Mouse (Mus musculus): ENCODE results near the gene Pax7. TPM values are rescaled to one million over a fixed set of nuclear protein-coding genes. Genes with fewer than 3 reads are reported as not detected.

Pax7 gene
- total and polyA plus RNA-seq, 2 experiments = not detected

GRCm38 (mm10) chr4:139746177-139746576 is 87.2 kb downstream of the Pax7 start:
- no peak overlapping the region for H3K4me3 ChIP-seq (ENCODE audit: insufficient read depth, low read depth, low read length)
- no peaks in the 10 kb centered on the region for H3K79me2 ChIP-seq (ENCODE audit: control insufficient read depth, insufficient read depth, low read length)
- no peak for DNase-seq (ENCODE audit: extremely low read depth, low read depth, low spot score)
- no peaks in the 10 kb centered on the region for H3K4me1 ChIP-seq (ENCODE audit: control insufficient read depth, insufficient read depth, low read length)
- H3K27ac ChIP-seq (replicated peaks; ENCODE audit: insufficient read depth, low read depth, low read length) = no peak overlapping the region
- H3K36me3 ChIP-seq (ENCODE audit: control insufficient read depth, insufficient read depth, low read length) = no peaks in the 10 kb centered on the region
- no peak overlapping the region for H3K9ac ChIP-seq (ENCODE audit: low read depth, low read length)
- TF ChIP-seq CTCF (IDR thresholded peaks at IDR 0.05; ENCODE audit: low read depth, low read length) = no peak
- TF ChIP-seq POLR2A (IDR thresholded peaks at IDR 0.05; ENCODE audit: extremely low read depth, insufficient read depth, low read length) = no peak
- WGBS = 70% methylated on average over 12 of the region's 12 CpGs
- H3K27me3 ChIP-seq (ENCODE audit: control insufficient read depth, insufficient read depth, low read length) = no peaks in the 10 kb centered on the region

DNA sequence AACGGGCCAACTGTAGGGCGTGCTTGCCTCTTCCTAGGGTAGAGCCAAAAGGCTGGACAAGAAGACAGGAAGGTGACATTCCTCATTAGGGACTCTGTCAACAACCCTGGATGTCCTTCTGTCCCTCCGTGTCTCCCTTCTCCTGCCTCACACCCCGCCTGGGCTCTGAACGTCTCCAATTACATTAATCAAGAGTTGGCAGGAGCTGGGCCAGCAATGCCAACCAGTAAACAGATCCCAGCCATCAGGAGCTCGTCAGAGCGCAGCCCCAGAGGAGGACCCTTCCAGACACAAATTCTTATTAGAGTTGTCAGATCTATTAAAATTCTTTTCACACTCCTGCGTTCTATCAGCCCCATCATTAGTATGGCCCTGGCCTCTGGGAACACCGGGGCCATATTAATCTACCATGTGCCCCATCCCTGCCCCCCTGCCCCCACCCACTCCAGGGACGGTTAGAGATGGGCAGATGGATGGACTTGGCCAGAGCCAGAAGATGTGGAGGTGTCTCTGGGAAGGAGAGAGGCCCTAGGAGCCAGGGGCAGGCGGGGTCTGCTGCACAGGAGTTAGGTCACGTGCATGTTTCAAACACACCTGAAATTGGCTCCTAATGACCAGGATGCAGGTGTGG is 88.4 kb downstream of the Pax7 start:
- H3K27me3 ChIP-seq (ENCODE audit: control insufficient read depth, insufficient read depth, low read length) = no peaks in the 10 kb centered on the region
- 79% methylated on average over 12 of the region's 12 CpGs for WGBS
- no peak overlapping the region for H3K27ac ChIP-seq (replicated peaks; ENCODE audit: insufficient read depth, low read depth, low read length)
- DNase-seq (ENCODE audit: extremely low read depth, low read depth, low spot score) = no peak
- no peaks in the 10 kb centered on the region for H3K36me3 ChIP-seq (ENCODE audit: control insufficient read depth, insufficient read depth, low read length)
- TF ChIP-seq POLR2A (IDR thresholded peaks at IDR 0.05; ENCODE audit: extremely low read depth, insufficient read depth, low read length) = no peak
- TF ChIP-seq CTCF (IDR thresholded peaks at IDR 0.05; ENCODE audit: low read depth, low read length) = no peak
- H3K79me2 ChIP-seq (ENCODE audit: control insufficient read depth, insufficient read depth, low read length) = no peaks in the 10 kb centered on the region
- no peaks in the 10 kb centered on the region for H3K4me1 ChIP-seq (ENCODE audit: control insufficient read depth, insufficient read depth, low read length)
- no peak overlapping the region for H3K4me3 ChIP-seq (ENCODE audit: insufficient read depth, low read depth, low read length)
- H3K9ac ChIP-seq (ENCODE audit: low read depth, low read length) = no peak overlapping the region

GRCm38 (mm10) chr4:139743626-139744025 is 89.7 kb downstream of the Pax7 start:
- DNase-seq (ENCODE audit: extremely low read depth, low read depth, low spot score) = no peak

DNA sequence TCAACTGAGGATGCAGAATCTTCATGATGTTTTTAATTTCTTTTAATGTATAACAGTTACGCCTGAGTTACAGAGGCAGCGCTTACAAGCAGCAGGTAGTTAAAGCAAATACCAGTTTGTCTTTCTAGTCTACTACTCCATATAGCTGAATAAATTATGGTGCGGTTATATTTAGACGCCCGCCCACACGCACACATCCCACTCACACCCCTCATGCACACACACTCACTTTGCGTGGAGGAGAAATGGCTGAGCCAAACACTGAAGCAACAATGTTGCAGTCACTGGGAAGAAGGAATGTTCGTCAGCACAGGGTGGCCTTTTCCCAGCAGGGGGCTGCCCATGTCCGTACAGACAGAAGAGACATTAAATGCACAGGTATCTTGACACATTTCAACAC is 96.3 kb downstream of the Pax7 start:
- Histone ChIP-seq H3K79me2 (ENCODE audit: control insufficient read depth, insufficient read depth, low read length) (no peaks in the 10 kb centered on the region), H3K27me3 (ENCODE audit: control insufficient read depth, insufficient read depth, low read length) (no peaks in the 10 kb centered on the region), H3K4me3 (ENCODE audit: insufficient read depth, low read depth, low read length) (no peak overlapping the region), H3K4me1 (ENCODE audit: control insufficient read depth, insufficient read depth, low read length) (no peaks in the 10 kb centered on the region), H3K9ac (ENCODE audit: low read depth, low read length) (no peak overlapping the region), H3K27ac (replicated peaks; ENCODE audit: insufficient read depth, low read depth, low read length) (no peak overlapping the region), H3K36me3 (ENCODE audit: control insufficient read depth, insufficient read depth, low read length) (no peaks in the 10 kb centered on the region)
- 91% methylated on average over 9 of the region's 9 CpGs for WGBS
- TF ChIP-seq POLR2A (IDR thresholded peaks at IDR 0.05; ENCODE audit: extremely low read depth, insufficient read depth, low read length) (no peak), CTCF (IDR thresholded peaks at IDR 0.05; ENCODE audit: low read depth, low read length) (no peak)
- DNase-seq (ENCODE audit: extremely low read depth, low read depth, low spot score) = no peak

More at GRCm38 (mm10) chr4:139743626-139744025, 89.7 kb downstream of the Pax7 start:
- H3K9ac ChIP-seq (ENCODE audit: low read depth, low read length) = no peak overlapping the region
- H3K27ac ChIP-seq (replicated peaks; ENCODE audit: insufficient read depth, low read depth, low read length) = no peak overlapping the region
- H3K79me2 ChIP-seq (ENCODE audit: control insufficient read depth, insufficient read depth, low read length) = no peaks in the 10 kb centered on the region
- H3K27me3 ChIP-seq (ENCODE audit: control insufficient read depth, insufficient read depth, low read length) = no peaks in the 10 kb centered on the region
- TF ChIP-seq POLR2A (IDR thresholded peaks at IDR 0.05; ENCODE audit: extremely low read depth, insufficient read depth, low read length) (no peak), CTCF (IDR thresholded peaks at IDR 0.05; ENCODE audit: low read depth, low read length) (no peak)
- H3K4me3 ChIP-seq (ENCODE audit: insufficient read depth, low read depth, low read length) = no peak overlapping the region
- no peaks in the 10 kb centered on the region for H3K4me1 ChIP-seq (ENCODE audit: control insufficient read depth, insufficient read depth, low read length)
- no peaks in the 10 kb centered on the region for H3K36me3 ChIP-seq (ENCODE audit: control insufficient read depth, insufficient read depth, low read length)
- WGBS = 19% methylated on average over 3 of the region's 3 CpGs

DNA sequence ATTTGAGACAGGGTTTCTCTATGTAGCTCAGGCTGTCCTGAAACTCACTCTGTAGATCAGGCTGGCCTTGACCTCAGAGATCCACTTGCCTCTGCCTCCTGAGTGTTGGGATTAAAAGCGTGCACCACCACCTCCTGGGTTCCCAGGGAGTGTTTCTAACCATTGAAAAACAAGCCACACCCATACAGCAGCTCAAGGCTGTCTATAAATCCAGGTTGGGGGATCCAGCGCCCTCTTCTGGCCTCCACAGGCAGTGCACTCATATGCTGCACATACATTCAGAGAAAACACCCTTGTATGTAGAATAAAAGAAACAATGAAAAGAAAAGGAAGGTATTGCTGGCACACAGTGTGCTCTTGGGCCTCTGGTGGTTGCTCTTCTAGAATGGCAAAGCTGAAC is 106.2 kb downstream of the Pax7 start:
- Histone ChIP-seq H3K36me3 (ENCODE audit: control insufficient read depth, insufficient read depth, low read length) (no peaks in the 10 kb centered on the region), H3K27ac (replicated peaks; ENCODE audit: insufficient read depth, low read depth, low read length) (no peak overlapping the region), H3K4me1 (ENCODE audit: control insufficient read depth, insufficient read depth, low read length) (no peaks in the 10 kb centered on the region), H3K79me2 (ENCODE audit: control insufficient read depth, insufficient read depth, low read length) (no peaks in the 10 kb centered on the region), H3K4me3 (ENCODE audit: insufficient read depth, low read depth, low read length) (no peak overlapping the region), H3K9ac (ENCODE audit: low read depth, low read length) (no peak overlapping the region), H3K27me3 (ENCODE audit: control insufficient read depth, insufficient read depth, low read length) (no peaks in the 10 kb centered on the region)
- TF ChIP-seq CTCF (IDR thresholded peaks at IDR 0.05; ENCODE audit: low read depth, low read length) = no peak
- no peak for TF ChIP-seq POLR2A (IDR thresholded peaks at IDR 0.05; ENCODE audit: extremely low read depth, insufficient read depth, low read length)
- 60% methylated on average over 2 of the region's 2 CpGs for WGBS
- DNase-seq (ENCODE audit: extremely low read depth, low read depth, low spot score) = no peak

DNA sequence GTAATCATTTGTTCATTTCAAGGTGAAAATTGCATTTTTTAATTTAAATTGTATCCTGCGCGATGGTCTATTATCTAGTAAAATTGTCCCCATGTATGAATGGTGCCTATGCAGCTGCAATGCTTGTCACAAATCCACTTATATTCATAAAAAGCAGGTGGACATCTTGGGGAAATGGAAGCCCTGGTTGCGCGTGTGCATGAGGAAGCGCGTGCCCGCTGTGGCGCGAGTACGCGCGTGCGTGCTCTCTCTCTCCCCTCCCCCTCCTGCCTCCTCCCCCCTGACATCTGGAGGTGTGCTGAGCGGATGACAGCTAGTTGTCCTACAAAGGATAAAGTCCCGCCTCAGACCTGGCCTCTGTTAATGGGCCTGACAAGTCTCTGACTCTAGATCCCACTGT is 107.9 kb downstream of the Pax7 start:
- 61% methylated on average over 15 of the region's 15 CpGs for WGBS
- no peak for DNase-seq (ENCODE audit: extremely low read depth, low read depth, low spot score)
- H3K36me3 ChIP-seq (ENCODE audit: control insufficient read depth, insufficient read depth, low read length) = no peaks in the 10 kb centered on the region

More for the DNA sequence above, 107.9 kb downstream of the Pax7 start:
- no peak overlapping the region for H3K4me3 ChIP-seq (ENCODE audit: insufficient read depth, low read depth, low read length)
- TF ChIP-seq POLR2A (IDR thresholded peaks at IDR 0.05; ENCODE audit: extremely low read depth, insufficient read depth, low read length) = no peak
- no peak for TF ChIP-seq CTCF (IDR thresholded peaks at IDR 0.05; ENCODE audit: low read depth, low read length)
- no peak overlapping the region for H3K9ac ChIP-seq (ENCODE audit: low read depth, low read length)
- H3K4me1 ChIP-seq (ENCODE audit: control insufficient read depth, insufficient read depth, low read length) = no peaks in the 10 kb centered on the region
- no peaks in the 10 kb centered on the region for H3K79me2 ChIP-seq (ENCODE audit: control insufficient read depth, insufficient read depth, low read length)
- H3K27ac ChIP-seq (replicated peaks; ENCODE audit: insufficient read depth, low read depth, low read length) = no peak overlapping the region
- H3K27me3 ChIP-seq (ENCODE audit: control insufficient read depth, insufficient read depth, low read length) = no peaks in the 10 kb centered on the region
